Mouse (Mus musculus) large intestine, adult 2 months (tissue): ENCODE measurements around the gene Cald1. TPM values are rescaled to one million over a fixed set of nuclear protein-coding genes. Genes with fewer than 3 reads are reported as not detected.

ENCODE experiments used
- DNase-seq: peaks from one replicate; pipeline ENCODE4 v3.0.0-alpha.2; 2012; ENCODE audit warnings: low read depth, low spot score
- WGBS: fragments of 180-500 bp; shearing (Covaris S2); methylation state at CpG from one replicate; pipeline ENCODE4 v1.1.7; 2018; 5-methylcytosine and 5-hydroxymethylcytosine counted together
- polyA plus RNA-seq: library from polyadenylated mRNA; depleted of rRNA; stranded (reverse); fragments of >200 nt; gene quantifications from 2 replicates; pipeline ENCODE4 v1.2.3, GENCODE M21; 2012

Gene Cald1
- polyA plus RNA-seq, 1 experiment, result 16.2 TPM

DNA sequence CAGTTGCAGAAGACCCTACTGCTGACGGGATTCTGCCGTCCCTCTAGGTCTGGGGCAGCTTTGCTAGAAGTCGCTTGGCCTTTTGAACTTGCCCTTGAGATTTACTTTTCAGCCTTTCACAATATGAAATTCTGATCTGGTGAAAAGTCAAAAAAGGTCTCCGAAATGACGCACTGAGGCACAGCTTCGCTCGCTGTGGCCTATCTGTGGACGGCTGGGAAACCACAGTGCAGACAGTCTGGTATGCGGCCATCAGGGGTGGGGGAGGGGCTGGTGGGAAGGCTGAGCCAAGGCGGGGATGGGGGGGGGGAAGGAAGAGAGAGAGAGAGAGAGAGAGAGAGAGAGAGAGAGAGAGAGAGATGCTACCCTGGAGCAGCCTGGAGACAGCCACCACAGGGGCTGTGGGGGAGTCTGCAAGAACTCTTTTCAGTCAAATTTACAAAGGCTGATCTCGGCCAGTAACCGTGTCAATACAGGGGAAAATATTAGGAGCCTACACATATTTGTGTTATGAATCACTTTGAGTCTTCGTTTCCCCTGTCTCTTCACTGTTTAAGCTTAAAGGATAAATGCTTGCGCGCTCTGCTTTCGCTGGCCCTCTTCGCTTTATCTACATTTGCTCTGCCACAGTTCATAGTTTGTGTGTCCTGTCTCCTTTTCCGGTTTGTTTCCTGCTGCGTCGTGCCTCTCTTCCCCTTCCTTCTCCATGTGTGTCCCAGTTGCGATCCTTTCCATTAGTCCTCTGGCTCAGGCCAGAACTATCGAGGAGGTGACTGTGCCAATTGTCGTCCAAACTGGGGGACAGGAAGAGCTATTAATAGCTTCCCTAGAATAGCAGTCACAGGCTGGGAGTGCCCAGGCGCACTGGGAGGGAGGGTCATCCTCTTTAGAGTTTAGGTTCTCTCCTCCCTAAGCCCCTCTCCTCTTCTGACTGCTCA is 11.9 kb downstream of the Cald1 start:
- 51% methylated on average over 24 of the region's 24 CpGs for WGBS
- no peak for DNase-seq

DNA sequence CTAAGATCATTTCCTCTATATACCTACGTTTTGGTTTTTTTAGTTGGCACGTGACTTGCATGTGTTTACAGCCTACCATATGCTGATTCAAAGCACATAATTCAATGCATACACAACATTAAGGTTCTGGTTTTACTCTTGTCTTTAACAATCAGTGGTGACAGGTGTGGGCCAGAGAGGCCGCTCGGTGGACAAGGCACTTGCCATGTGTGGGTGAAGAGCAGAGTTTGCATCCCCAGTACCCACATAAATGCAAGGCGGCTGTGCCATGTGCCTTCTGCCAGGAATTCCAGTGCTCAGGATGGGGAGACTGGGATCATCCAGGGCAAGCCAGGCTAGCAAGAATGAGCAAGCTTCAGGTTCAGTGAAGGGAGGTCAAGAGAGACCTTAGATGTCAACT is 14.8 kb downstream of the Cald1 start:
- DNase-seq, result no peak
- WGBS, result 69% methylated on average over 5 of the region's 5 CpGs

DNA sequence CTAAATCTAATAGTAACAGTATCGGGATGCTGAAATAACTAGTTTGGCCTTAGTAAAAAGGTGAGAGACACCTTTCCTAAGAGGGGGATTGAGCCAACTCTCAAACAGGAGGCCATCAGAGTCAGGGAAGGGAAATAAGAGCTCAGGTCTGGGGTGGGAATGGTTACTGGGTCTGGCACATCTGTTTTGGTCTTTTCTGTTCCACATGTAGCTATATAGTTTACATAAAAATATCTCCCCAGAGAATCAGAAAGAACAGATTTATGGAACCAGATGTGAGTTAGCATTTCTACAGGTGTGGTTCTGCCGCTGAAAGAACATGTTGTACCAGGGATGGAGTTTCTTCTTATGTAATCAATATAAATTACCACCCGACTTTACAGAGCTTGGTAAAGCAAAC is 17.1 kb downstream of the Cald1 start:
- WGBS, result 46% methylated on average over 3 of the region's 3 CpGs
- DNase-seq, result no peak

DNA sequence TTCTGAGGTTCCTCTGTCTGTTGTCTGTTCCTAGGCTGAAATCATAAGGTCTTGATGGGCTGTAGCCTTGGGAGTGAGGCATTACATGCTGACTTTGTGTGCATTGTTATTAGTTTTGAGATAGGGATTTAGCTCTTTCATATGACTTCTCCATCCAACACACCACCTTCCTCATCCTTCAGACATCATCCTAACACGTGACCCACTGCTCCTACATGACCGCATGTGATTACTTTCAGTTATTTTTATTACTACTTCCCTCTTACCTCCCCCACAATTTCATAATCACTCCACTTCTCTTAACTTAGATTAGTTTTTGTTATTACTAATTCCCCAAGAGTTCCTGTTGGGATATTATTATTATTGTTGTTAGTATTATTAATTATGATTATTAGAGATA is 21.2 kb downstream of the Cald1 start:
- WGBS, result 75% methylated on average over 2 of the region's 2 CpGs
- no peak for DNase-seq

DNA sequence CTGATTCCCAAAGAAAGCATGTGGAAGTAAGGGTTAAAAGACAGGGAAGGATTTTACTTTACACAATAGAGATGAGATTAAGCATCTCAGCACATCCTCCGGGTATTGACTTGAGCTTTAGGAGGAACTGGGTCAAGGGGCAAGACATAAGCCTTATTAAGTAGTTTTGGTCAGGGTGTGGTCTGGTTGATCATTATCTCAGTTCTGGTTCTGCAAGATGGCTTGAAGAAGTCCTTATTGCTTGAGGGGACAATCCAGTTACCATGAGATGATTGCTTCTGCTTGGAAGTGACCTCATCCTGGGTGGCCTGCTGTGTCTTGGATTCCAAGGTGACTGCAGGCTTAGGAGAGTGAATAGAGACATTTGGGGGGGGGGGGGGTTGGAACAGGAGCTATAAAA is 21.9 kb downstream of the Cald1 start:
- DNase-seq, result no peak
- 27% methylated on average over 1 of the region's 1 CpGs for WGBS

DNA sequence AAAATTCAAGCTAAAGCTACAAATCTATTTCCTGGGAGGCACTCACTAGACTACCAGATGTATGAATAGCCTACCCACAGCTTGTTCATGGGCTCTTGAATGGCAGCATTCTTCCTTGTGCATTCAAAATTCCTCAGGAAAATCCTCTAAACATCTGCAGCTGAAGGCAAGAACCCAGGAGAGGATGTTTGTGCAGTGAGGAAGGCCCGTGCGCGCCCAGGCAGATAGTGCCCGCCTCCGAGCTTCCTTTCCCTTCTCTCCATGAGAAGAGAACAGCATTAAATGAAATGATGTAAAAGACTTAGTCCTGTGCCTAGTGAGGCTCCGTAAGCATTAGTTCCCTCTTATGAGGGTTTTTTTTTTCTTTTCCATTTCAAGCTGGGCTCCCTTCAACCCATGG is 24.6 kb downstream of the Cald1 start:
- WGBS, result 66% methylated on average over 6 of the region's 6 CpGs
- no peak for DNase-seq

DNA sequence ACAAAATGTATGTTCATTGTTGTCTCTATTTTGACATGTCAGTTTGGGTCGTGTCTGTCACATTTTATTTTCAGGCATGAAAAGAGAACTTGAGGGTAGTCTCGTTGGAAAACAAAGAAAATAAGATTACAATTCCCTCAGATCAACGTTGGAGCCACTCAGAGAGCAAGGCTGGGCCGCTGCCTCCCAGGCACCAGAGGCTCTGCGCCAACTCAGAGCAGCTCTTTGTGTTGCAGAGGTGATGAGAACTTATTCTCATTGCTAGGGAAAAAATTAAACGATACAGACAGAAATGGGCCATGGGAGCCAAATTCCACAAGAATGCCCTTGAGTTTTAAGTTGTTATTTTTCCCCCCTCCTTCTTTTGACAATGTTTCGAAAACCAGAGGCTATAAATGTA is 25.0 kb downstream of the Cald1 start:
- WGBS, result 64% methylated on average over 7 of the region's 7 CpGs
- DNase-seq, result no peak

- 90% methylated on average over 3 of the region's 3 CpGs for WGBS
- DNase-seq, result no peak
These were observed 26.2 kb downstream of the Cald1 start for GRCm38 (mm10) chr6:34624536-34624935.

- no peak for DNase-seq
- WGBS, result 53% methylated on average over 8 of the region's 8 CpGs
These were observed 28.4 kb downstream of the Cald1 start for GRCm38 (mm10) chr6:34626586-34627245.

GRCm38 (mm10) chr6:34628131-34628530 is 29.8 kb downstream of the Cald1 start:
- no peak for DNase-seq
- WGBS, result 48% methylated on average over 1 of the region's 1 CpGs

DNA sequence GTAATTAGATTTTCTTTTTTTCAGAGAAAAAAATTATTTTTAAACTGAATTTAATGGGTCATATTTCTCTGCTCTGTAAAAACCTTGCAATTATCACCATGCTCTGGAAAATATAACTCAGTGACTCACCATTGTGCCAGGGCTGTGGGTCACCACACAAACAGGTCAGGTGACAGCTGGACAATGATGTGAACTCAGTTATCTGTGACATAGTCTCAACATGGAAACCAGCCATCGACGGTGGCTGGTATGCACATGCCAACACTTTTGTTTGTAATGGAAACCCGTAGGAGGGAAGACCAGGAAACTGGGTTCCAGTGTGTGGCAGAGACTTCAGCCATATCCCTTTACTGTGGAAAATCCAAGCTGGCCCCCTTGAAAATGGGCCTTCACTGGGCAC is 35.5 kb downstream of the Cald1 start:
- 67% methylated on average over 3 of the region's 3 CpGs for WGBS
- no peak for DNase-seq

DNA sequence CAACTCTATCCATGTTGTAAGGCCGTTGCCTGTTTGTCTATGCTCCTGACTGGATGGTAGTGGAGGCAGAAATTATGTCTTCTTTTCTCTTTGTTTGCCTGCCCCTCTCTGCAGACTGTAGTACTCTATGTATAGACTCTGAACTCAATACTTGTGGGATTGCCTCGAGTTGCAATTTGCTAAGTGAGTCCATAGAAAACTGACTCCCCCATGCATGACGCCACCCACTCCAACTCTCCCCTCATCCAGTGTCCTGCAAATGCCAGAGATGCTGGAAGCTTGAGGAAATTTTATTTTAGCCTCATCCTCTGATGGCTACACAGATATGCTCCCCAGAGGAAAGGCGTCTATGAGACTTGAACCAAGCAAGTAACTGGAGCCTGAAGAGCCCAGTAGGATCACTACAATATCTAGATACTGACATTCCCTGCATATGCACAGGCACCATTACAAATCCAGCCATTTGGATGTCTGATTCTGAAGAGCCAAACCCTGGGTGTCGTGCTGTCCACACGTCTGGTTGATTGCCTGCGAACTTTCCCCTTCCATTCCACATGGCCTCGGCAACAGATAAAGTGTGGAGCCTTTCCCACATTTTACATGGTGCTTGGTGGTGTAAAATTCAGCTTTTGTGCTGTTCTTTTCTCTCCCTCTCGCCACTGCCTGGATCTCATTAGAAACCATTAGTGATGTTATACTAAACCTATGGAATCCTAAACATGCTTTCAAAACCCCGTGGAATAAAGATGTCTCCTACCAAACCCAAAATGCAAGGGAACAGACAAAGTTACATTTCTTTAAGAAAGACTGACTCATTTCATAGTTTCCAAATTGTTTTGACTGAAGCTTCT is 39.5 kb downstream of the Cald1 start:
- 65% methylated on average over 10 of the region's 10 CpGs for WGBS
- no peak for DNase-seq

- 47% methylated on average over 2 of the region's 2 CpGs for WGBS
- DNase-seq, result no peak
These were observed 40.4 kb downstream of the Cald1 start for GRCm38 (mm10) chr6:34638667-34639066.

- no peak for DNase-seq
These were observed 41.9 kb downstream of the Cald1 start for GRCm38 (mm10) chr6:34640226-34640625.

DNA sequence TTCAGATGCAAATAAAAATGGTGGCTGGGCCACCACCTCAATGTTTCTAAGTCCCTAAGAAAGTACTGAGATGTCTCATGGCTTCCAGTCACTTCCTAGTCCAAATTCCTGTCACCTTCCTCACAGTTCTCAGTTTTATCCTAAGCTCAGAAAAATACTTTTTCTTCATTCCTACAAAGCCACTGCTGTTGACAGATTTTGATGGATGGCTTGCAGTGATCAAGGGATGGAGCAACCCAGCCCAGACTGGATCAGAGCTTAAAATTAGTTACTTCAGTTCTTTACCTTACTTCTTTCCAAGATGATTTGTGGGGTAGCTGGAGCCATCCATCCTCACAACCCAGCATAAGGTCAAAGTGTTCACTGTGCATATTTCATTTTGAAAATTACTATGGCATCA is 42.8 kb downstream of the Cald1 start:
- DNase-seq, result no peak

More at GRCm38 (mm10) chr6:34640226-34640625, 41.9 kb downstream of the Cald1 start:
- WGBS, result 76% methylated on average over 9 of the region's 9 CpGs

DNA sequence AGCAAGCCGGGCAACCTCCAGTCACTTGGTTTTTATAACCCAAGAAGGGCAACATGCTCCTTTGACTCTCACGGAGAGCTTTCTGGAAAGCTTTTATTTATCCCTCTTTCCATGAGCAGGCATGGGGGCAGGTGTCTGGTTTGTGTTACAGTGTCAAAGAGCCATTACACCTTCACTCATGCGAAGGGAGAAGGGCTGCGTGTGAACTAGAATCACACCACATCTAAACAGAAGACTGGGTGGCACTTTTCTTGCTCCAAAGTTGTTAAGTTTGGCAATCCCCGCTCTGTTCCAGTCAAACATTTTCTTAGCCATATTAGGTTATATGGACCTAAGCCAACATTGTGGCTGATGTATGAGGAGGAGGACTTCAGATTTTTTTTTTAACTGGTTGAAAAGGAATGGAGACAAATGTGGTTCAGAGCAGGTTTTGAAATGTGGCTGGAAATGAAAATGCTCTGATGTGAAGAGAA is 43.8 kb downstream of the Cald1 start:
- DNase-seq, result no peak
- WGBS, result 73% methylated on average over 5 of the region's 5 CpGs

- no peak for DNase-seq
- 76% methylated on average over 5 of the region's 5 CpGs for WGBS
These were observed 49.9 kb downstream of the Cald1 start for GRCm38 (mm10) chr6:34648017-34648787.

- WGBS, result 80% methylated on average over 7 of the region's 7 CpGs
These were observed 53.0 kb downstream of the Cald1 start for GRCm38 (mm10) chr6:34651298-34651697.

GRCm38 (mm10) chr6:34655719-34656118 is 57.4 kb downstream of the Cald1 start:
- 47% methylated on average over 3 of the region's 3 CpGs for WGBS
- DNase-seq, result no peak

More at GRCm38 (mm10) chr6:34651298-34651697, 53.0 kb downstream of the Cald1 start:
- DNase-seq, result no peak
